ENCODE assay signal across 8 mouse cellular contexts in genomic region chr8:108829305-108829717, GRCm38 (mm10).
A peak's percentile ranks its signal among the peaks of the same experiment; 100 is the strongest.
DNase-seq lines count a peak whose midpoint lies in the region; ATAC-seq lines count a peak whose summit lies in the region.

No protein-coding gene starts in this region.

- peaks cover 3 to 6% of the 10 kb centered on the region in 2 experiments; a peak in 3 of 4 replicates for H3K4me1 ChIP-seq in heart, embryonic 14.5 days (ENCODE audit: control insufficient read depth in 2 of 2, insufficient read depth in 2 of 2, low read length in 2 of 2)
- peaks cover 20% of the 10 kb centered on the region for H3K4me1 ChIP-seq in embryonic facial prominence, embryonic 12.5 days
- peaks cover 51% of the 10 kb centered on the region for H3K4me1 ChIP-seq in limb, embryonic 12.5 days (replicated peaks)

- no peak overlapping the region for H3K4me3 ChIP-seq in heart, embryonic 14.5 days (ENCODE audit: control insufficient read depth in 1 of 2, insufficient read depth in 1 of 2, low read depth in 1 of 2, low read length in 2 of 2)
- no peak overlapping the region for H3K4me3 ChIP-seq in embryonic facial prominence, embryonic 12.5 days
- H3K4me3 ChIP-seq in limb, embryonic 12.5 days (replicated peaks), result no peak overlapping the region

- 43% methylated on average over 12 of the region's 12 CpGs for WGBS in heart, embryonic 14.5 days
- WGBS in embryonic facial prominence, embryonic 12.5 days, result 47% methylated on average over 12 of the region's 12 CpGs
- 41% methylated on average over 12 of the region's 12 CpGs for WGBS in limb, embryonic 12.5 days

- H3K27ac ChIP-seq in heart, embryonic 14.5 days (replicated peaks in 1 of 2; ENCODE audit: control insufficient read depth in 1 of 2, insufficient read depth in 1 of 2, low read depth in 2 of 2, low read length in 2 of 2), result no peak overlapping the region
- no peak overlapping the region for H3K27ac ChIP-seq in embryonic facial prominence, embryonic 12.5 days
- peak overlapping the region; percentile 59 for H3K27ac ChIP-seq in limb, embryonic 12.5 days

- intact Hi-C loops in heart, postnatal 25 days (cut with DNase I), result no loop called here
- intact Hi-C loops in heart, postnatal 14 days (cut with DNase I), result no loop called here

- peak; percentile 51; the same call in 1 of the 2 replicates for ATAC-seq in heart, embryonic 14.5 days (ENCODE audit: insufficient number of reproducible peaks, insufficient read depth, low FRiP score, low read depth)
- ATAC-seq in embryonic facial prominence, embryonic 12.5 days (ENCODE audit: insufficient number of reproducible peaks, insufficient read depth, low FRiP score, low TSS enrichment), result 0 out of 2 replicates have a peak, but pooled peaks have one; percentile 36
- ATAC-seq in limb, embryonic 12.5 days (ENCODE audit: insufficient number of reproducible peaks, insufficient read depth, low FRiP score, low TSS enrichment, low read depth), result peak; percentile 80; the same call in 1 of the 2 replicates

- H3K9me3 ChIP-seq in heart, embryonic 14.5 days (ENCODE audit: control insufficient read depth, low read length), result no peaks in the 10 kb centered on the region
- H3K9me3 ChIP-seq in embryonic facial prominence, embryonic 12.5 days, result no peaks in the 10 kb centered on the region
- H3K9me3 ChIP-seq in limb, embryonic 12.5 days, result no peaks in the 10 kb centered on the region

- no peaks in the 10 kb centered on the region for H3K27me3 ChIP-seq in heart, embryonic 14.5 days (ENCODE audit: control insufficient read depth, insufficient read depth, low read length)
- no peaks in the 10 kb centered on the region for H3K27me3 ChIP-seq in embryonic facial prominence, embryonic 12.5 days
- no peaks in the 10 kb centered on the region for H3K27me3 ChIP-seq in limb, embryonic 12.5 days

- H3K4me2 ChIP-seq in heart, embryonic 14.5 days (ENCODE audit: low read length), result no peak overlapping the region
- H3K4me2 ChIP-seq in embryonic facial prominence, embryonic 12.5 days (replicated peaks), result no peak overlapping the region; the same call in 1 of the 2 replicates
- H3K4me2 ChIP-seq in limb, embryonic 12.5 days, result peak overlapping the region; percentile 32

- no peak for DNase-seq in heart, postnatal 25 days (ENCODE audit: low spot score)
- DNase-seq in heart, postnatal 14 days, result peak; percentile 47 to 51
- peak; percentile 10 to 30 for DNase-seq in right cerebral cortex, postnatal 36 days (ENCODE audit: low spot score in 2 of 2)
- no peak for DNase-seq in testis, postnatal 10 days (ENCODE audit: low spot score)
- DNase-seq in T-cell, adult 2 months (ENCODE audit: low spot score), result no peak

- H3K36me3 ChIP-seq in heart, embryonic 14.5 days (ENCODE audit: control insufficient read depth, insufficient read depth, low read length), result no peaks in the 10 kb centered on the region
- H3K36me3 ChIP-seq in embryonic facial prominence, embryonic 12.5 days, result no peaks in the 10 kb centered on the region; the same call in 1 of the 2 replicates
- H3K36me3 ChIP-seq in limb, embryonic 12.5 days, result peaks cover 4% of the 10 kb centered on the region

- no peak overlapping the region for H3K9ac ChIP-seq in heart, embryonic 14.5 days (ENCODE audit: low read length)
- H3K9ac ChIP-seq in embryonic facial prominence, embryonic 12.5 days, result no peak overlapping the region
- no peak overlapping the region for H3K9ac ChIP-seq in limb, embryonic 12.5 days (replicated peaks)

Comparison
In these comparisons a context has a peak if more than half of its experiments do, and no peak if none do; other contexts are left out.
1. DNase-seq: peak in heart, postnatal 14 days (2 of 2) and right cerebral cortex, postnatal 36 days (2 of 2); none in heart, postnatal 25 days (single experiment), testis, postnatal 10 days (single experiment) and T-cell, adult 2 months (single experiment).
2. Peak in every context shown above with its lines, with median percentiles within 50 percentile points of each other: ATAC-seq.